Mouse (Mus musculus) MEL (cell line): ENCODE results near the gene Bdh1. TPM values are rescaled to one million over a fixed set of nuclear protein-coding genes. Genes with fewer than 3 reads are reported as not detected.

Experiments
- DNase-seq: peaks from one replicate; pipeline ENCODE4 v3.0.0; 2011; ENCODE audit warnings: low read depth, low spot score
- H3K27ac ChIP-seq: 2 replicates; pipeline ENCODE4 v1.5.1; 2012; ENCODE audit warnings: low read depth, mild to moderate bottlenecking, control low read depth, low read length, moderate library complexity; ENCODE audit not compliant: control insufficient read depth
- H3K27me3 ChIP-seq, 2 experiments: fragments of 150-350 bp in 1 of 2; sonication (generic) in 1 of 2; 2 replicates each; pipeline ENCODE4 v1.6.1; 2012; ENCODE audit warnings: low read length in 2 of 2, mild to moderate bottlenecking in 2 of 2, improper control_type of control experiment in 1 of 2, moderate library complexity in 1 of 2; ENCODE audit not compliant: insufficient read depth in 2 of 2, control insufficient read depth in 1 of 2
- H3K36me3 ChIP-seq, 2 experiments: 2 replicates each; pipeline ENCODE4 v1.6.1; 2012 to 2014; ENCODE audit warnings: low read length in 2 of 2, improper control_type of control experiment in 1 of 2, inconsistent platforms in 1 of 2, mild to moderate bottlenecking in 1 of 2; ENCODE audit not compliant: insufficient read depth in 2 of 2, control insufficient read depth in 1 of 2
- H3K4me1 ChIP-seq, 2 experiments: fragments of 150-350 bp in 1 of 2; sonication (generic) in 1 of 2; 2 replicates each; pipeline ENCODE4 v1.6.1; 2012; ENCODE audit warnings: low read length in 2 of 2, improper control_type of control experiment in 1 of 2, mild to moderate bottlenecking in 1 of 2; ENCODE audit not compliant: insufficient read depth in 2 of 2, control insufficient read depth in 1 of 2
- H3K4me3 ChIP-seq, 2 experiments: fragments of 150-350 bp in 1 of 2; sonication (generic) in 1 of 2; 2 replicates each; pipeline ENCODE4 v1.5.1; 2012; ENCODE audit warnings: low read depth in 2 of 2, low read length in 2 of 2, mild to moderate bottlenecking in 2 of 2, moderate library complexity in 2 of 2, control low read depth in 1 of 2, improper control_type of control experiment in 1 of 2; ENCODE audit not compliant: control insufficient read depth in 1 of 2, insufficient read depth in 1 of 2
- H3K79me2 ChIP-seq: 2 replicates; pipeline ENCODE4 v1.6.1; 2012; ENCODE audit warnings: mild to moderate bottlenecking, low read length, moderate library complexity; ENCODE audit not compliant: control insufficient read depth, poor library complexity, insufficient read depth
- H3K9ac ChIP-seq: 2 replicates; pipeline ENCODE4 v1.6.1; 2012; ENCODE audit warnings: low read depth, mild to moderate bottlenecking, control low read depth, low read length, moderate library complexity; ENCODE audit not compliant: control insufficient read depth, poor library complexity, severe bottlenecking
- H3K9me3 ChIP-seq: fragments of 150-350 bp; sonication (generic); replicated peaks from 2 replicates; pipeline ENCODE4 v1.6.1; 2012; ENCODE audit warnings: mild to moderate bottlenecking, low read length, improper control_type of control experiment, moderate library complexity; ENCODE audit not compliant: insufficient read depth
- BHLHE40 ChIP-seq: IDR thresholded peaks from 2 replicates; pipeline ENCODE4 v1.6.1; 2012; ENCODE audit warnings: low read depth, mild to moderate bottlenecking, inconsistent platforms, low read length, improper control_type of control experiment, borderline replicate concordance
- CTCF ChIP-seq, 3 experiments: IDR thresholded peaks in 2 of 3; conservative IDR thresholded peaks in 1 of 3; 2 replicates each; pipeline ENCODE4 v1.5.1; 2011 to 2012; ENCODE audit warnings: low read length in 3 of 3, low read depth in 2 of 3, mild to moderate bottlenecking in 2 of 3, improper control_type of control experiment in 1 of 3, inconsistent platforms in 1 of 3, mixed read lengths in 1 of 3, moderate library complexity in 1 of 3; ENCODE audit not compliant: control insufficient read depth in 1 of 3, insufficient read depth in 1 of 3, poor library complexity in 1 of 3, severe bottlenecking in 1 of 3
- E2F4 ChIP-seq: IDR thresholded peaks from 2 replicates; pipeline ENCODE4 v1.6.1; 2011; ENCODE audit warnings: low read depth, low read length, improper control_type of control experiment, borderline replicate concordance
- ELF1 ChIP-seq: IDR thresholded peaks from 2 replicates; pipeline ENCODE4 v1.6.1; 2014; ENCODE audit warnings: low read depth, mild to moderate bottlenecking, inconsistent platforms, low read length, improper control_type of control experiment, moderate library complexity
- ETS1 ChIP-seq: IDR thresholded peaks from 2 replicates; pipeline ENCODE4 v1.6.1; 2012; ENCODE audit warnings: low read depth, mild to moderate bottlenecking, inconsistent platforms, low read length, improper control_type of control experiment, moderate library complexity
- GATA1 ChIP-seq: IDR thresholded peaks from 2 replicates; pipeline ENCODE4 v1.6.1; 2011; ENCODE audit warnings: low read depth, low read length, improper control_type of control experiment
- HCFC1 ChIP-seq: IDR thresholded peaks from 2 replicates; pipeline ENCODE4 v1.6.1; 2012; ENCODE audit warnings: low read depth, mild to moderate bottlenecking, inconsistent platforms, low read length, improper control_type of control experiment, moderate library complexity
- JUND ChIP-seq: IDR thresholded peaks from 2 replicates; pipeline ENCODE4 v1.6.1; 2011; ENCODE audit warnings: low read depth, mild to moderate bottlenecking, improper control_type of control experiment, low read length
- KAT2A ChIP-seq: conservative IDR thresholded peaks from 2 replicates; pipeline ENCODE4 v1.6.1; 2012; ENCODE audit warnings: low read depth, low read length, improper control_type of control experiment, inconsistent platforms
- MAX ChIP-seq: IDR thresholded peaks from 2 replicates; pipeline ENCODE4 v1.6.1; 2011; ENCODE audit warnings: low read length, improper control_type of control experiment
- MEF2A ChIP-seq: IDR thresholded peaks from 2 replicates; pipeline ENCODE4 v1.6.1; 2014; ENCODE audit warnings: low read depth, mild to moderate bottlenecking, inconsistent platforms, low read length, improper control_type of control experiment; ENCODE audit not compliant: poor library complexity, insufficient replicate concordance, severe bottlenecking; ENCODE audit errors: extremely low read depth
- MYC ChIP-seq: IDR thresholded peaks from 2 replicates; pipeline ENCODE4 v1.6.1; 2011; ENCODE audit warnings: low read depth, mild to moderate bottlenecking, low read length, improper control_type of control experiment, moderate library complexity
- NELFE ChIP-seq: IDR thresholded peaks from 2 replicates; pipeline ENCODE4 v1.6.1; 2011; ENCODE audit warnings: low read depth, low read length, improper control_type of control experiment
- POLR2A ChIP-seq, 2 experiments: IDR thresholded peaks; 2 replicates each; pipeline ENCODE4 v1.6.1; 2011 to 2012; ENCODE audit warnings: low read length in 2 of 2, mild to moderate bottlenecking in 2 of 2, control low read depth in 1 of 2, improper control_type of control experiment in 1 of 2, low read depth in 1 of 2, moderate library complexity in 1 of 2; ENCODE audit not compliant: control insufficient read depth in 1 of 2, insufficient read depth in 1 of 2, poor library complexity in 1 of 2
- RAD21 ChIP-seq: IDR thresholded peaks from 2 replicates; pipeline ENCODE4 v1.6.1; 2011; ENCODE audit warnings: mild to moderate bottlenecking, low read depth, low read length, improper control_type of control experiment
- RCOR1 ChIP-seq: IDR thresholded peaks from 2 replicates; pipeline ENCODE4 v1.6.1; 2012; ENCODE audit warnings: low read depth, mild to moderate bottlenecking, inconsistent platforms, low read length, improper control_type of control experiment
- SIN3A ChIP-seq: IDR thresholded peaks from 2 replicates; pipeline ENCODE4 v1.6.1; 2012; ENCODE audit warnings: low read length, improper control_type of control experiment, inconsistent platforms
- SMC3 ChIP-seq: IDR thresholded peaks from 2 replicates; pipeline ENCODE4 v1.6.1; 2011; ENCODE audit warnings: low read depth, low read length, improper control_type of control experiment
- TAL1 ChIP-seq: IDR thresholded peaks from 2 replicates; pipeline ENCODE4 v1.6.1; 2012; ENCODE audit warnings: mild to moderate bottlenecking, inconsistent platforms, low read length, moderate library complexity, mixed read lengths
- USF1 ChIP-seq: IDR thresholded peaks from 2 replicates; pipeline ENCODE4 v1.6.1; 2014; ENCODE audit warnings: low read depth, mild to moderate bottlenecking, inconsistent platforms, low read length, improper control_type of control experiment, moderate library complexity
- USF2 ChIP-seq, 2 experiments: IDR thresholded peaks; 2 replicates each; pipeline ENCODE4 v1.6.1; 2011 to 2012; ENCODE audit warnings: improper control_type of control experiment in 2 of 2, low read length in 2 of 2, borderline replicate concordance in 1 of 2, inconsistent platforms in 1 of 2, low read depth in 1 of 2, mild to moderate bottlenecking in 1 of 2; ENCODE audit not compliant: insufficient read depth in 1 of 2
- ZC3H11A ChIP-seq: IDR thresholded peaks from 2 replicates; pipeline ENCODE4 v1.6.1; 2012; ENCODE audit warnings: low read depth, mild to moderate bottlenecking, inconsistent platforms, low read length, improper control_type of control experiment
- ZKSCAN1 ChIP-seq: IDR thresholded peaks from 2 replicates; pipeline ENCODE4 v1.6.1; 2012; ENCODE audit warnings: low read depth, mild to moderate bottlenecking, inconsistent platforms, low read length, improper control_type of control experiment, moderate library complexity
- ZNF384 ChIP-seq: IDR thresholded peaks from 2 replicates; pipeline ENCODE4 v1.6.1; 2012; ENCODE audit warnings: low read depth, mild to moderate bottlenecking, inconsistent platforms, low read length, improper control_type of control experiment
- polyA plus RNA-seq, 2 experiments: library from polyadenylated mRNA; stranded (reverse) in 1 of 2; unstranded in 1 of 2; fragments of >175 nt in 1 of 2; fragments of >200 nt in 1 of 2; gene quantifications; 2 replicates each; pipeline versions ENCODE4 v1.2.1 to v1.2.4; 2012; ENCODE audit warnings: low replicate concordance in 2 of 2, low read depth in 1 of 2; ENCODE audit not compliant: insufficient read length in 2 of 2, insufficient read depth in 1 of 2, missing spikeins in 1 of 2
- total RNA-seq: library from RNA; depleted of rRNA; stranded (reverse); fragments of 300-350 nt; gene quantifications from 2 replicates; pipeline ENCODE4 v1.2.3, GENCODE M21; 2012

The Bdh1 gene
- total and polyA plus RNA-seq, 3 experiments: 67.5 to 187 TPM; not detected in 1

GRCm38 (mm10) chr16:31433466-31434110, 11.5 kb downstream of the Bdh1 start:
- no peak overlapping the region for H3K9ac ChIP-seq
- H3K4me3 ChIP-seq: no peak overlapping the region
- TF ChIP-seq KAT2A (no peak), USF1 (no peak), NELFE (no peak), MYC (no peak), ZC3H11A (no peak), GATA1 (no peak), SMC3 (no peak), HCFC1 (no peak), ZNF384 (no peak), RAD21 (no peak), BHLHE40 (no peak)
- H3K4me1 ChIP-seq: peaks cover 2 to 15% of the 10 kb centered on the region in 2 experiments
- peaks cover 0 to 14% of the 10 kb centered on the region in 2 experiments for H3K36me3 ChIP-seq
- DNase-seq: no peak
- H3K27me3 ChIP-seq: no peaks in the 10 kb centered on the region
- no peak overlapping the region for H3K27ac ChIP-seq
- no peaks in the 10 kb centered on the region for H3K9me3 ChIP-seq
- peaks cover 41% of the 10 kb centered on the region for H3K79me2 ChIP-seq

DNA sequence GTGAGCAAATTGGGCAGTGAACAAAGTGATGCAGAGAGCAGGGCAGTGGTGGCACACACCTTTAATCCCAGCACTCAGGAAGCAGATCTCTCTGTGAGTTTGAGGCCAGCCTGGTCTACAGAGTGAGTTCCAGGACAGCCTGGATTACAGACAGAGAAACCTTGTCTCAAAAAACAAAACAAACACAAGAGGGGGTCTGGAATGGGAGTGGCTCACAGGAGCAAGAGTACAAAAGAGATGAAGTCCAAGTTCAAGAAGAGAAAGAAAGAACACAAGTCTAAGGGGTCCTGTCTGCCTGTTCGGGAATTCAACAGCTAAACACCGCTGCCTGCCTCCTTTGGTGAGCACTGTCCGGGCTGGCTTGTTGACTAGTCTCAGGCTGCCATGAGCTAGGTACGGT, 13.1 kb downstream of the Bdh1 start:
- H3K79me2 ChIP-seq: peaks cover 31% of the 10 kb centered on the region
- H3K27ac ChIP-seq: no peak overlapping the region
- DNase-seq: no peak
- H3K9ac ChIP-seq: no peak overlapping the region
- H3K9me3 ChIP-seq: no peaks in the 10 kb centered on the region
- TF ChIP-seq SIN3A (no peak), CTCF (IDR thresholded peaks at IDR 0.05 in 2 of 3, conservative IDR thresholded peaks at IDR 0.05 in 1 of 3; ENCODE audit: control insufficient read depth in 1 of 3, insufficient read depth in 1 of 3, low read depth in 2 of 3, low read length in 3 of 3, poor library complexity in 1 of 3, severe bottlenecking in 1 of 3) (no peak)
- H3K4me3 ChIP-seq: no peak overlapping the region
- H3K36me3 ChIP-seq: peaks cover 5 to 13% of the 10 kb centered on the region in 2 experiments
- peaks cover 2 to 13% of the 10 kb centered on the region in 2 experiments for H3K4me1 ChIP-seq
- no peaks in the 10 kb centered on the region for H3K27me3 ChIP-seq

DNA sequence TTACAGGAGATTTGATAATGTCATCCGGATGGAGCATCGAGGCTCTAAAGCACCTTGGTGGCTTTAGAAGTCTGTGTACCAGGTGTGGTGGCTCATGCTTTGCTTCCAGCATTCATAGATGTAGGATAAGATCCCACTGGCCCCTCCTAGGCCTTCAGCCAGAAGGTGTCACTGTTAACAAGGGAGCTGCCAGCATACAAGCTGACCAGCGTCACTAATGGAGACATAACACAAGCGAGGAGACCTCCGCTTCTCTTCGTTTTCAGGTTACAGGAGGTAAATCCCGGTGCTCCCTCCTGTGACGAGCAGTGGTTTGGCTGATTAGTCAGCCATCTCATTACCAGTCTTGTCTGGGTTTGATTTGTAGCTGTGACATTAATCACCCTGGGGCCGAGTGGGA, 14.0 kb downstream of the Bdh1 start:
- Histone ChIP-seq H3K27me3 (no peaks in the 10 kb centered on the region), H3K79me2 (peaks cover 25% of the 10 kb centered on the region), H3K36me3 (peaks cover 9 to 11% of the 10 kb centered on the region in 2 experiments), H3K4me3 (no peak overlapping the region), H3K4me1 (peaks cover 2 to 12% of the 10 kb centered on the region in 2 experiments; a peak in 3 of 4 replicates), H3K27ac (no peak overlapping the region), H3K9me3 (no peaks in the 10 kb centered on the region), H3K9ac (no peak overlapping the region)
- no peak for DNase-seq
- TF ChIP-seq ETS1: no peak
- no peak for TF ChIP-seq POLR2A (IDR thresholded peaks at IDR 0.05; ENCODE audit: control insufficient read depth in 1 of 2, insufficient read depth in 1 of 2, low read depth in 1 of 2, low read length in 2 of 2, poor library complexity in 1 of 2)
- no peak for TF ChIP-seq SIN3A
- no peak for TF ChIP-seq RAD21
- TF ChIP-seq NELFE: no peak
- TF ChIP-seq ELF1: no peak
- TF ChIP-seq MEF2A: no peak
- TF ChIP-seq USF2 (IDR thresholded peaks at IDR 0.05; ENCODE audit: borderline replicate concordance in 1 of 2, insufficient read depth in 1 of 2, low read depth in 1 of 2, low read length in 2 of 2): no peak
- TF ChIP-seq TAL1: no peak
- no peak for TF ChIP-seq ZKSCAN1
- TF ChIP-seq RCOR1: no peak
- TF ChIP-seq MAX: no peak
- no peak for TF ChIP-seq E2F4
- TF ChIP-seq JUND: no peak
